Mouse (Mus musculus) urinary bladder, postnatal 14 days (tissue): ENCODE measurements around the gene Ablim2.

Experiments used
- DNase-seq: peaks from one replicate; pipeline ENCODE4 v3.0.0; 2021; ENCODE audit warnings: low spot score

Ablim2 gene

DNA sequence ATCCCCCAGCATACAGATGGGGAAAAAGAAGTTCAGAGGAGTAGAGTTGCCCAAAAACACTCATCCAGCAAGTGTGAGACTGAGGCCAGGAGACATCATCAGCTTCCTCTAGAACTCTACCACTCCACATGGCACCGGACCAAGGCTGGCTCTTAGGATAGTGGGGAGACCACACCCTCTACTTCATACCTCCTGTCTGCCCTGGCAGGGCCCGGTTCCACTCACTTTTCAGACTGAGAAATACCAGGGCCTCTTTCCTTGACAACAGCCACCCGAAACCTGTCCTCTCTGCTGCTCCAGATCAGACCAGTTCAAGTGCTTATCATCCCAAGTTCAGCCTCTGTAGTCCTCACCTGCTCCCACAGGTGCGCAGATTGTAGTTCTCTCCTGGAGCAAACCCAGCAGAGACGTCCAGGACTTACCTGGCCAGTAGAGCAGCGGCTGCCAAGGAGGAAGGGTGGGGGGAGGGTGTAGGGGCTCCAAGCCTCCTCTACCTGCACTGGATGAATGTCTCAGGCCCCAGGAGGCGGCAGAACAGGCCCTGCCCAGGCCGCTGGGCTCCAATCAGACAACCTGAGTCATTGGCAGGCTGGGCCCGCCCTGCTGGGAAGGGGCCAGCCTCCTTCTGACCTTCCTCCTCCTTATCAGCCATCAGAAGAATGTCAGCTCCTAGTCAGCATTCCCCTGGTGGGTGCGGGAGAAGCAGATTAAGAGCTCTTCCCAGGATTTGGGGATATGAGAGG is 18.0 kb upstream of the Ablim2 start, which contains the start of gene Sh3tc1:
Gene Sh3tc1 (minus strand): TSS at position 452 of the 743 bp plus-strand sequence.
- DNase-seq = peak; percentile 80

DNA sequence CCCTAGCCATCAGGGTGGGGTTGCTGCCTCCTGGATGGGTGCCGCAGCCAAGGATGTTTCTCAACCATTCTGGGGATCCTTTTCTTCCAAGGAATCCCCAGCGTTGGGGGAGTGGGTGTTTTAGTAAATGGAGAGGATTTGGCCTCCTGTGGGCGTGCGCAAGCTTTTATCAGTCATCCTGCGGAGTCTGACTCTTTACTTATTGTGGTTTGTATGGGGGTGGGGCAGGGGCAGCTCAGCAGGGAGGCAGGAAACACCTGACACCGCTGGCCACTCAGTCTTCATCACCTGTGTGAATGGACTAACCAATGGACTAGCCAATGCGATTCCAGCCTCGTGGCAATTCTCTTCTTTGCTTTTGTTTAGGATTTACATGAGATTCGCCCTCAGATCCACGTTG is 17.0 kb upstream of the Ablim2 start:
- no peak for DNase-seq

DNA sequence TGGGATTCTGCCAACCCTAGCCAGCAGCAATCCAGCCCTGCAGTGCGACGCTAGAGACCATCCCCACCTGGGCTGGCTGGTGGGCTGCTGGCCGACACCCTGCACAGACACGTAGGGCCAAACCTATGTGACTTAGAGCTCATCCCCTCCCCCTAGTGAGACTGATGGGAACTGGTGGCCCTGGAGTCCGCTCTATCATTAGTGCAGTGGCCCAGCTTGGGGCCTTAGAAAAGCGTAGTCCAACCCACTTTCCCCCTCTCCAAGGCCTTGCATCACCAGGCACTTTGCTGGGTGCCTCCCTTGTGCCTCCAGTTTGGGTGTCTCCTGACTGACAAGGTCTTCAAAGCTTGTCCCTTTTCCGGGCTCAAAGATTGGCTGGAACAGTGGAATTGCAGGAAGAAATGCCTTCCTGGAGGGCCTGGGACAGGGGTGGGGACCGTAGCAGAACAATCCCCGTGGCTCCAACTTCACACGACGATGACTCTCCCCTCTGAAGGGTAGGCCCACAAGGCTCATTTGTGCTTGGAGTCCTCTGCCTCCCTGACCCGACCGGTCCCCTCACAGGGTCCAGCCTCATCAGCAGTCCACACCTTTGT is 16.4 kb upstream of the Ablim2 start:
- no peak for DNase-seq

DNA sequence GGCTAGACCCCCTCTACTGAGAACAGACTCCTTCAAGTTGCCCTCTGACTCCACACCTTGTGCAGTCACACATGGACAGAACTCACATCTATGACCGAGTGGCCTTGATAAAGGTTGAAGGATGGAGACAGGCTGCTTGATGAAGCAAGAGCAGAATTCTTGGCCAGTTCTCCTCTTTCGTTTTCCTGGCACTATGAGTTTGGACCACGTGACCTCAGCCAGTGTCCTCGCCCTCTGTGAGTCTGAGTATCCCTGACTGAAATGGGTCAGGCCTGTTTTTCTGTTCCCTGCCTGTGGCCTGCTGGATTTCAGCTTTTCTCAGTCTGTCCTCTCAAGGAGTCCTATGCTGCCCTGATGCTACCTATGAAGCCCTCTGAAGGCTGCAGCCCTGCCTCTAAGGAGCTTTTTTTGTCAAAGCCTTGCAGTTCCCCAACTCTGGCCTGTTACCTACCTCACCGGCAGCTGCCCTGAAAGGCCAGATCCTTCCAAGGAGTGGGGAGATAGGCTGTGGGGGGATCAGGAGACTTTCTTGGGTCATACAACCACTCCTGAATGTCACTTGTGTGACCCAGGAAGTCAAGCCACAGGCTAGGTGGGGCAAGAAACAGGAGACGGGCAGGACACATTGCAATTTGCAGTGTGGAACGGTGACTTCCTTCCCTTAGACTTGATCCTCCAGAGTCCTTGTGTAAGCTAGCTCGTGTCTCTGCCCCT is 14.3 kb upstream of the Ablim2 start:
- peak; percentile 62 for DNase-seq

DNA sequence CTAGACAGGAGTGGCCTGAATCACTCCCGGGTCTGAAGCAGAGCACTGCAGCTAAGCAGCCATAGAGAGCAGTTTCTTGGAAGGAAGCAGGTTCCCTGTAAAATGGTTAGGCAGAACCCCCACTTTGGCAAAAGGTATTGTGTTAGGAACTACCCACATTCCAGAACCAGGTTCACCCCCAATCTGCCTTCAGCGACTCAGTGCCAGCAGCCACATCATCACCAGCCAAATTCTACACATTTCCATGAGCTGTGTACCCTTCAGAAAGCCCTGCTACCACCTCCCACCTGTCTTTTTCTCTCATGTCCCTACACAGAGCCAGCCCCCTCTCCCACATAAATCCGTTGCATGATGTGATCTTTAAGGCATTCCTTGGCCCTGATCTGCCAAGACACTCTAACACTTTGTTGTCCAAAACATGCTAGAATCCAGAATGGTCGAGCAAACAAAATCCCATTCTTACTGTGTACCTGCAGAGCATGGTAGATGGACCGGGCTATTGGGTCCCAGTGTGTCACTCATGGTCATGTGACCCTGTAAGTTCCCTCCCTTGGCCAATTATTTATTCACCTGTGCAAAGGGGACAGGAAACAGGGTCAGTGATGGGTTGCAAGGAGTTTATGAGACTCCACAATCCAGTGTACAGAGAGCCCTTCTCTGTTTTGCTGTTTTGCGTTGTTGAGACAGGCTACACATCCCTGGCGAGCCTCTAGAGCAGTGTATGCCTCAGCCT is 13.5 kb upstream of the Ablim2 start:
- DNase-seq = no peak

DNA sequence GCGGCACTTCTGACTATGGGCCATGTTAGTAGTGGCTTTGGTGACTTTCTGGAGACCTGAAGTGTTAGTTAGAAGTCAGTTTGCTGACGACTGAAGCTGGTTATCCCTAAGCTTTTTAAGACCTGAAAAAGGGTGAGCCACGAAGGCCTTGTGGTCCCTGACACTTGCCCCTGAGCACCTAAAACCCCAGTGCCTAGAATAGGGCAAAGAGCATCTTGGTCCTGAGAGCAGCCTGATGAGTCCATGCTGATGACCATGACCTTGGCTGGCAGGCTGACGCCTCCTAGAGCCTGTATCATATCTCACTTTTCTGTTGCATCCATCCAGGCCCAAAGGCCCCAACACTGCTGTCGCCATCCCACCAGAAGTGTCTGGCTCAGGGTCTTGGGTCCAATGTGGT is 12.3 kb upstream of the Ablim2 start:
- no peak for DNase-seq

DNA sequence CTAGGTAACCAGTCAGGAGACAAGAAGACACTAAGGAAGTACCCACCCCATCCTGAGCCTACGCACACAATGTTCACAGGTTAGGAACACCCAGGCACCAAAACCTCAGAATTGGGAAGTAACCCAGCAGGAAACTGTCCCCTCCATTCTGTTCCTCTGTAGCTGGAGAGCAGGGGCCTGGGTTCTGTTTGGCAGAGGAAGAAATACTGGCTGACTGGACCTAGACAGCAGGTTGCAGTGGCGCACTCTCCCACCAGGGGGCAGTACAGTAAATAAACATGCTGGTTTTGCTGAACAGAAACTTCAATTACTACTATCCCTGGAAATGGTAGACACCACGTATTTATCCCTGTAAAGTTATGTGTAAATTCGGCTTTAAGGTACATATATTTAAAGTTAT is 10.8 kb upstream of the Ablim2 start:
- DNase-seq = peak; percentile 74

DNA sequence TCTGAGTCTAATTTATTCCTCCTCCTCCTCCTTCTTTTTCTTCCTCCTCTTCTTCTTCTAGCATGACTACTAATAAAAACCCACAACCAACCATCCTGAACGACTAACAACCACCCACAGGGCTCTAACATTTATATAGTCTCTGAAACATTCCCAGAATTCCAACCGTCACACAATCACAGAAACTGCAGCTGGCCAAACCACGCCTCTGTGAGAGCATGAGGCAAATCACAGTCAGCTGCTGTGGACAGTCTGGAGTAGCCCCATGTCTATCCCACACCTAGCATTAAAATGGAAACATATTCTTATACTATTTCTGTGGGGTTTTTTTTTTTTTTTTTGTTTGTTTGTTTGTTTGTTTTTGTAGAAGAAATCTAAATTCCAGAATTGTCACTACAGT is 8.3 kb upstream of the Ablim2 start:
- no peak for DNase-seq

DNA sequence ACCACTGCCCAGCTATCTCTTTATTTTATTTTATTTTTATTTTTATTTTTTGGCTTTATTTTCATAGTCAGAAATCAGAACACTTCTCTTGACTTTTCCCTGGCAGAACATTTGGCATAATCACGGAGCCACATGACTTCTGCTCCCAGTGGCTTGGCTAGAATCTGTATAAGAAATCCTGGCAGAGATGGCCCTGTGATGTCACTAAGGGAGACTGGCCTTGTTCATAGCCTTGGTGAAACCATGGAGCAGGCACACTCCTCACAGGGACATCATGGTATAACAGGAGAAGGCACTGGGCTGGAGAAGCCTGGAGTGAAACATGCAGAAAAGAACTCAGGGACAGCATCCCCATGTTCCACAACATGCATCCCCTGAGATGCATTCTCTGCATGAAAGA is 7.7 kb upstream of the Ablim2 start:
- no peak for DNase-seq

DNA sequence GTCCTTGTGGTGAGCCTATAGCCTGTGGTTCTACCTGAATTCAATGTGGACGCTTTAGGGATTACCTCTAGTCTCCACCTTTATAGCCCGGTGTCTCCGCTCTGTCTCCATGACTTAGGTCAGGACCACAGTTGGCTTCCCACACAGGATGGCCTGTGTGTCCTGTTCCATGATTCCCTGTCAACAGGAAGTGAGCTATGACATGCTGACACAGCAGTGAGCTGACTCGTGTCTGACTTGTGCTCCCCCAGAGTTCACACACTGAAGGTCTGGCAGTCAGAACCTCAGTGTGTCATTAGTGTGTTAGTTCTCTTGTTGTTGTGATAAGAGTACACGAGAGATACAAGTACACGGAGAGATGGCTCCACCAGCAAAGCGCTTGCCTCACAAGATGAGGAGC is 6.7 kb upstream of the Ablim2 start:
- DNase-seq = no peak

DNA sequence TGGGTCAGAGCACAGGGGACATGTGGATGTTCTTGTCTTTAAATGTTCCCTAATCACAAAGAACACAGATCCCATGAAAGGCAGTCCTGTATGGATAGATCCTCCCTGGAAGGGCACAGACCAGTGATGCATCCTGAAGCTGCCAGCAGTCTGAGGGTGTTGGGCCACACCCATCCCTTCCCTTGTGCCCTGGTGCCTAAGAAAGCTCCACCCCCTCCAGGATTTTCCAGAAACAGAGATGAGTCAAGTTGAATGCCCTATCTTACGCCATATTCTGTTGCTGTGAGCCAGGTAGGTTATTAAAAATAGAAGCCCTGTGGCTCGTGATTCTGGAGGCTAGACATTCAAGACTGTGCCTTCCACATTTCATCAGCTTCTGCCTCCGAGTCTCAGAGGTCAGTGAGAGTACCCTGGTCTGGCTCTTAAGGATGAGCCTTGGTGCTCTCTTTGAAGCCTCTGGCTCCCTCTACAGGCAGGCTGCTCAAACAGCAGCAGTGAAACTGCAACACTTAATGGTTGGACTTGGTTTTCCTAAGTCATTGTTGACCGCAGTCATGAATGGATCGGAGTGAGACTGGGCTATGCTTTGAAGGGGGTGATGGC is 2.4 kb upstream of the Ablim2 start:
- peak; percentile 66 for DNase-seq

DNA sequence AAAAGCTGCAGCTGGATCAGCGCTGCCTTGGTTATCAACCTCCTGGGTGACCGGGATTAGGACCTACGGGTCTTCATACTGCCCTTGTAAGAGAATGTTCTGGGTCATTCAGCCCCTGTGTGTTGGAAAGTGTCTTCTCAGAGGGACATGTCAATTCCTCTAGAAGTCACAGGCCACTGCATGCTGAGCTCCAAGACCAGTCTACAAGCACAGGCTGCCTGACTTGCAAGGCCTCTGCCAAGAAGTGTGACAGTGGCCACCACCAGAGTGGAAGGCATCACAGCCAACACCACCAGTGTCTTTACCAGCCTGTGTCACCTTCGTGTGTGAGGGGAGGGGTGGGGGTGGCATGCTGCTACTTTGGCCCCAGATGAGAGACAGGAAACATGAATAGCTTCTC is 1.7 kb upstream of the Ablim2 start:
- no peak for DNase-seq

DNA sequence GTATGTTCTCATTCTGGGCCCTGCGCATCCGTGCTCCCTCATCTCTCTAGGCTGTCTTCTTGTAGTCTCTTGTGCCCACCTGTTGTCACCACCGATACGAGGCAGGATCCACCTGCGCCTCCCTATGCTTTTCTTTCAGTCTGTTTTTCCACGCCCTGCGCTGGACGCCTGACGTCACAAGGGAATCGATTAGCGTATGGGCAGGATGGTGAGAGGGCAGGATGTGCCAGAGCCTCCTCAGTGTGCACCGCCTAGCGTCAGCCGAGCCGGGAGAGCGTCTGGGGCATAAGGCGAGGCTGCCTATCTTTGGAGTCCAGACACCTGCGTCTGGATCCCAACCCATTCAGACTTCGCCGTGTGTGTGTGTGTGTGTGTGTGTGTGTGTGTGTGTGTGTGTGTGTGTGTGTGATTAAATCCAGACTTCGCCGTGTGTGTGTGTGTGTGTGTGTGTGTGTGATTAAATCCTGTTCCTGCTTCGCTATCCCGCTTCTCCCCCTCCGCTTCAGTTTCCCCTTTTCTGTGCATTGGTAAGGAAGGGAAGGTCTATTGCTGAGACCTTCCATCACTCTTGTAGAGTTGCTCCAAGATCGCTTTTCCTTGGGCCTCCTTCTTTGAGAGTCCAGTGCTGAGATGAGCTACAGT is 562 bp upstream of the Ablim2 start:
- DNase-seq = peak; percentile 31

DNA sequence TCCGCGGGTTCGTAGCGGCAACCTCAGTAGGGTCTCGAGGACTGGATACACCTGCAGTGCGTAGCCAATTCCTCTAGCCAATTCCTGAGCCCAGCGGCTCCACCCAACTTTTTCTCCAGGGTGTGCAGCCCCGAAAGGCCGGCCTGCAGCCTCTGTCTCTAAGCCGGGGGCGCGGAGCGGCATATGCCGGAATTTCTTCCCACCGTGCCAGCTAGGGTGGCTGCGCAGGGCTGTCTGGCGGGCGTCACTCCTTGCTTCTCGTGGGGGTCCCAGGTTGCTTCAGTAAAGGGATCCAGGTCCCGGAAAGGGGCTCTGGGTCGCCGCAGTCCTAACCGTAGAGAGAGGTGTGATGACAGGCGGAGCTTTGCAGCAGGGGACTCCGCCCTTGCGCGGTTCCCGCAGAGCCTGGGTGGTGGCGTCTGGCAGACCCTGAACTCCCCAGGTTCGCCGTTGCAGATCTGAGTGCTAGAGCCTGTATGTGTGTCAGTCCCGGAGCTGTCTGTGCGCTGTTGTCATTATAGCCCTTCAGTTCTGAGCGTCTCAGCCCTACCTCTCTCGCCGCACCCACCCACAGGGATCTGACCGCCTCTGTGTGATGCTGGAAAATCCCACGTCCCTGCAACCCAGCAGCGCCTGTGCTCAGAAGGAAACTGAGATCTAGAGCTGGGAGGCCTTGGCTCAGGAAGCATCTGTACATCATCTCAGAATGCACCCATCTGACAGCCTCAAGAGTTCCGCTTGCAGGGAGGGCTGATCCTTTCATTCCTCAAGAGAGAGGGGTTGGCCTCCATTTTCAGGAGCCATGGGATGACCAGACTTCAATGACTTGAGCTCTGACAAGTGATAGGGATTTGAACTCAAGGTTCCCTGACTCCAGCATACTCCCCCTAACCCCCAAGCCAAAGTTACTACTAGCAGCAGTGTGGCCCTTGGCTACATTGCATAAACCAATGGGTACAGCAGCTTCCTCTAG is 687 bp downstream of the Ablim2 start:
- DNase-seq = no peak

DNA sequence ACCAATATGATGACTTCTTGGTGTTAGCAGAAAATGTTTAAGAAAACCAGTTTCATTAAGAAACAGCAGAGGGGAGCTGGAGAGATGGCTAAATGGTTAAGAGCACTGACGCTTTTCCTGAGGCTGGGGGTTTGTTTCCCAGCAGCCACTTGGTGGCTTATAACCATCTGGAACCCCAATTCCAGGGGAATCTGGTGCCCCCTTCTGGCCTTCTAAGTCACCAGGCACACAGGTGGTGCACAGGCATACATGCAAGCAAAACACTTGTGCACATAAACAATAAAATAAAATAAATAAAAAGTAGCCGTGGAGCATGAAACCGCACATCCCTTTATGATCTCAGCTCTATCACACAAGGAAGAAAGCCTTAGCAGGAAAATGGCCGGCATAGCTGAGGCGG is 3.6 kb downstream of the Ablim2 start:
- no peak for DNase-seq

DNA sequence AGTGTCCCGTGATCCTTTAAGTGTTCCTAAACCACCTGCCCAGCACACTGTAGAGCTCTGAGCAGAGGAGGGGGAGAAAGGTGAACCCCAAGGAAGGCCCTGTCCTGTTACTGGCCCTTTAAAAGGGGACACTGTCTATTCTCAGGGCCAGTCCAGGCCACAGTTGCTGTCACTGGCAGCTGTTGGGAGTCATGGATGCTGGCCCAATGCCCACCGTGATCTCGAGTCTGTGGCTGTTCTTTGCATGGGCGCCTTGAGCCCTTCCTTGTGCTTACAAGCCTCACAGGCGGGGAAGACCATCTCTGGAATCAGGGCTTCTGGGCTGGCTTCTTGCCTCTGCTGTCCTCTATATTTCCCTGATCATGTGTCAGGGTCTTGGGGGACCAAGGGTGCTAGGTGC is 4.7 kb downstream of the Ablim2 start:
- no peak for DNase-seq

DNA sequence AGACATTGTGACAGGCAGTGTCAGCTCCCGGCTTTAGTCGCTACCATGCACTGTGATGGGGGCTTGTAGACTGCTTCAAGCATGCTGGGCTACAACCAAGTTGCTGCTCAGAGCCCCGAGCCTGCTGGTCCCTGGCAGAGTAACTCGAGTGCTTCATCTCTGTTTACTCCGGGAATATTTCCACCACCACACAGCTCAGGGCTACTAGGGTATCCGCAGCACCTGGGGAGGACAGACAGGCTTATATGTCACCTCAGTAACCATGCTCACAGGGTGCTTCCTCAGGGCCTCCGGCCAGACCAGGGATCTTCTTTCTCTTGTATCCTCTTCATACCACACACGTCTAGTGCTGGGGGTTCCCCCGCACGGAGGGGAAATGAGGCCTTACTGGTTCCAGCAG is 5.2 kb downstream of the Ablim2 start:
- DNase-seq = no peak

DNA sequence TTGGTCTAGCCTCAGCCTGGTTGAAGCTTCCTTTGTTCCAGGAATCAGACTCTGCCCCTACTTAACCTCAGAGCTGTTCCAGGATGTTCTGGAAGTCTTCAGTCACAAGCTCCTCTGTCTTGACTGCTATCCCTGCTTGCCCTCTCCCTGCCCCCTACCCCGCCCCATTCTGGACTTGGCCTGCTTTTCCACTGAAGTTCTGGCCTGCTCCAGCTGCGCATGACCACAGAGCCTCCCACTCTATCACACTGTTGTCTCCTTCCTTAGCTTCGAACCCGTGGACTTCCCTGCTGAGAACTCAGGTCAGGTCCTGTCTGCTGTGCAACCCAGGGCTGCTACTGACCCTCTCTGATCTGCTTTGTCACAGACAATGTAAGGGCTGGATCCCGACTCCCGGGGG is 8.2 kb downstream of the Ablim2 start:
- no peak for DNase-seq

DNA sequence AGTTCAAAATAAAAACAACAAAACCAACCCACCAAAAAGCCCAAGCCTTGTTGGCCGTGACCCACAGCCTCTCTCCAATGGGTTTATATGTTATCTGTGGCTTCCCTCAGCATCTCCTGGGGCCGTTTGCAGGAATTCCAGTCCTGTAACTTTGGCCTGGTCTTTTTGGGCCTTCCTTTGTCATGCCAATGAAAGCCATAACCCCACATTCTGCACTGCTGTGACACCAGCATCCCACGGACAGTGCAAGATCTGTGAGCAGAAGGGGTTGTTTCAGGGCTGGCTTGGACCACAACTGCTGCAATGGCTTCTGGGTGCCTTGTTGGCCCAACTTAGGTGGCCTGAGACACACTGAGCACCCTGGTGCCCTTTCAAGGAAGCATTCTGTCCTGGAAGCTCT is 10.8 kb downstream of the Ablim2 start:
- DNase-seq = no peak

DNA sequence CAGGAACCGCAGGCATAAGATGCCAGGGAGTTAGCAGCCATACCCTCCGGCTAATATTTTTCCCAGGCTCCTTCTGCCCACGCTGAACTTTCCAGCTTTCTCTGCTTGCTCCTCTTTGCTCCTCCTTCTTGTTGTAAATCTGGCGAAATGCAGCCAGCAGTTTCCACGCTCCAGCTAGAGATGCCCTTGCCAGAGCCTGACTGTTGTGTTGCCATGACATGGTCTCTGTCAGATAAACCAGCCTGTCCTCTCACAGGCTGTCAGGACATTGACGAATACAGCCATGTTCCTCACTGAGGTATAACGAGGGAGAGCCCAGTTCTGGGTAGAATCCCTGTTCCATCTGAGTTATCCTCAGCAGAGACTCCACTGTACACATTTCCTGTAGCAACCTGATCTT is 11.3 kb downstream of the Ablim2 start:
- DNase-seq = no peak

DNA sequence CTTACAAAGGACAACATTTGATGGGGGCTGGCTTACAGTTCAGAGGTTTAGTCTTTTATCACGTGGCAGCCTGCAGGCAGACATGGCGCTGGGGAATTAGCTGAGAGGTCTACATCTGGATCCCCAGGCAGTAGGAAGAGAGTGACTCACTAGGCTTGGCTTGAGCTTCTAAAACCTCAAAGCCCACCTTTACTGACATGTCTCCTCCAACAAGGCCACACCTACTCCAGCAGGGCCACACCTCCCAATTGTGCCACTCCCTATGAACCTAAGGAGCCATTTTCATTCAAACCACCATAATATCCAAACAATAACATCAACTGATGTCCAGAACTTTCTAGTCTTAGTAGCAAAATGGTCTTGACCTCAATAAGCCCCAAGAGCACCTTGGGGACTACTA is 12.6 kb downstream of the Ablim2 start:
- no peak for DNase-seq
